ENCODE assay signal across 11 mouse cellular contexts in genomic region chr7:110774674-110775073, GRCm38 (mm10). TPM values are rescaled to one million over a fixed set of nuclear protein-coding genes. Genes with fewer than 3 reads are reported as not detected.
DNase-seq lines count a peak whose midpoint lies in the region; ATAC-seq and TF ChIP-seq lines count a peak whose summit lies in the region.
"Had no signal": no experiment of that assay in that cellular context is flagged by ENCODE, and none has a peak within 500 bp of the region (broad histone marks: within the 10 kb centered on the region; RNA-seq: fewer than 3 reads in every experiment).

No protein-coding gene starts in this region.

- DNase-seq in heart, adult 8-10 months (ENCODE audit: low spot score): no peak
- DNase-seq in spleen, adult 2 months (ENCODE audit: low read depth in 1 of 2, low spot score in 2 of 2): no peak
- DNase-seq in spleen, adult 18-20 months: no peak
- DNase-seq in thymus, postnatal 36 days: no peak
- DNase-seq in right cerebral cortex, postnatal 14 days: no peak
- DNase-seq in cerebellum, adult 18-20 months: no peak
- DNase-seq: right cerebral cortex, postnatal 25 days; thymus, postnatal 25 days had no signal

- no peak for TF ChIP-seq CTCF in spleen, adult 2 months (IDR thresholded peaks at IDR 0.05; ENCODE audit: extremely low read depth, insufficient read depth, insufficient read length, insufficient replicate concordance)

- peak overlapping the region; percentile 56 for H3K4me2 ChIP-seq in heart, embryonic 12.5 days
- H3K4me2 ChIP-seq in liver, embryonic 16.5 days (ENCODE audit: low read depth, low read length): peak overlapping the region; percentile 82

- 47% methylated on average over 8 of the region's 8 CpGs for WGBS in heart, embryonic 12.5 days
- 78% methylated on average over 8 of the region's 8 CpGs for WGBS in spleen, adult 2 months
- 24% methylated on average over 8 of the region's 8 CpGs for WGBS in liver, embryonic 16.5 days (ENCODE audit: insufficient replicate concordance)

- no peaks in the 10 kb centered on the region for H3K9me3 ChIP-seq in heart, embryonic 12.5 days (replicated peaks)
- no peaks in the 10 kb centered on the region for H3K9me3 ChIP-seq in liver, embryonic 16.5 days (replicated peaks; ENCODE audit: control insufficient read depth, low read length)
- H3K9me3 ChIP-seq: limb, embryonic 13.5 days had no signal

- peaks cover 52% of the 10 kb centered on the region for H3K4me1 ChIP-seq in heart, embryonic 12.5 days (replicated peaks)
- peaks cover 32% of the 10 kb centered on the region for H3K4me1 ChIP-seq in spleen, adult 2 months (ENCODE audit: control insufficient read depth, insufficient read depth, insufficient read length)
- H3K4me1 ChIP-seq in liver, embryonic 16.5 days (ENCODE audit: control insufficient read depth, low read depth, low read length): peaks cover 79% of the 10 kb centered on the region

- H3K27ac ChIP-seq in heart, embryonic 12.5 days (ENCODE audit: poor library complexity, severe bottlenecking): no peak overlapping the region
- 0 out of 2 replicates have a peak overlapping the region, but pooled peaks have one; percentile 26 for H3K27ac ChIP-seq in spleen, adult 2 months (ENCODE audit: insufficient read depth, low read length)
- peak overlapping the region; percentile 92 for H3K27ac ChIP-seq in liver, embryonic 16.5 days (ENCODE audit: low read length)

- TF ChIP-seq POLR2A in spleen, adult 2 months (IDR thresholded peaks at IDR 0.05; ENCODE audit: low read depth, low read length): no peak

- no peak overlapping the region for H3K4me3 ChIP-seq in heart, embryonic 12.5 days
- H3K4me3 ChIP-seq in spleen, adult 2 months (ENCODE audit: extremely low read depth, insufficient read depth, insufficient read length): peak overlapping the region; percentile 24
- H3K4me3 ChIP-seq in liver, embryonic 16.5 days (ENCODE audit: low read depth, low read length): peak overlapping the region; percentile 74

- H3K9ac ChIP-seq in heart, embryonic 12.5 days: no peak overlapping the region
- H3K9ac ChIP-seq in liver, embryonic 16.5 days (ENCODE audit: low read depth, low read length): peak overlapping the region; percentile 87
- H3K9ac ChIP-seq: limb, embryonic 13.5 days had no signal

- 0 out of 2 replicates have a peak, but pooled peaks cover 2% of the 10 kb centered on the region for H3K27me3 ChIP-seq in heart, embryonic 12.5 days (replicated peaks)
- H3K27me3 ChIP-seq in spleen, adult 2 months (ENCODE audit: control insufficient read depth, insufficient read depth, low read length): no peaks in the 10 kb centered on the region
- no peaks in the 10 kb centered on the region for H3K27me3 ChIP-seq in liver, embryonic 16.5 days (ENCODE audit: control insufficient read depth, insufficient read depth, low read depth, low read length)

- peak; percentile 70 for ATAC-seq in heart, embryonic 12.5 days (ENCODE audit: insufficient number of reproducible peaks, low FRiP score)
- ATAC-seq in liver, embryonic 16.5 days (ENCODE audit: low read depth): peak; percentile 86

- H3K36me3 ChIP-seq in heart, embryonic 12.5 days: peaks cover 7% of the 10 kb centered on the region; the same call in 1 of the 2 replicates
- peaks cover 2% of the 10 kb centered on the region; the same call in 1 of the 2 replicates for H3K36me3 ChIP-seq in spleen, adult 2 months (ENCODE audit: control insufficient read depth, insufficient read depth, low read length)
- peaks cover 4% of the 10 kb centered on the region for H3K36me3 ChIP-seq in liver, embryonic 16.5 days (ENCODE audit: control insufficient read depth, insufficient read depth)
- H3K36me3 ChIP-seq: limb, embryonic 13.5 days had no signal

RNA-seq across cellular contexts. Expression of gene Ampd3, which starts 6.7 kb away (rescaled TPM):
- polyA plus RNA-seq in heart, embryonic 12.5 days (2016; fragmentation: Nextera tagmentation; extraction: Ambion mirVana): 8.2 and 9.4 TPM in 2 replicates
- 10 to 100 TPM; 28.4 to 42.8 (median 34.3) TPM for total RNA-seq in heart, adult 8-10 months (2022)
- 15.8 and 21.8 TPM in 2 replicates for polyA plus RNA-seq in spleen, adult 2 months (2012; rRNA removed)
- polyA plus RNA-seq in liver, embryonic 16.5 days (2015; fragmentation: Nextera tagmentation; extraction: Ambion mirVana): 32.6 and 34.4 TPM in 2 replicates
